Mouse (Mus musculus): Measurements from ENCODE around the gene Rgs21.
A peak's percentile ranks its signal among the peaks of the same experiment; 100 is the strongest.

Gene Rgs21

GRCm38 (mm10) chr1:144567567-144567966 is at the start of gene Rgs21:
Rgs21 (minus strand) TSS chr1:144567667.
- DNase-seq (ENCODE audit: low spot score), result no peak

DNA sequence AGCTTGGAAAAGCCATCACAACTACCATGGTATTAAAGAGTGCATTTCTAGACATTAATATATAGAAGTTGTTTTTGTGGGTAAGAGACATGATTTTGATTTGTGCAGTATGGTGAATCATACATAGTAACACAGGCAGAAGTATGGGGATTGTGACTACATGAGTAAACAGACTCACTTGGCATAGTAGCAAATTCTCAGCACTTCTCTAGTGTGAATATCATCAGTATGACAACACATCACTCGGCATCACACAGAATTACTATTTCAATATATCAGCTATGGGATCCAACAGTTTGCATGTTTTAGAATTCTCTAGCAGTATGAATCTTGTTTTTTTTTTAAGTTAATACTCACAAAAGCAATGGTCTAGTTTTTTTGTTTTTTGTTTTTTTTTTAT is 36.6 kb upstream of the Rgs21 start:
- no peak for DNase-seq (ENCODE audit: low spot score)

- DNase-seq (ENCODE audit: low spot score), result no peak
These were observed 35.5 kb upstream of the Rgs21 start for GRCm38 (mm10) chr1:144602987-144603386.

DNA sequence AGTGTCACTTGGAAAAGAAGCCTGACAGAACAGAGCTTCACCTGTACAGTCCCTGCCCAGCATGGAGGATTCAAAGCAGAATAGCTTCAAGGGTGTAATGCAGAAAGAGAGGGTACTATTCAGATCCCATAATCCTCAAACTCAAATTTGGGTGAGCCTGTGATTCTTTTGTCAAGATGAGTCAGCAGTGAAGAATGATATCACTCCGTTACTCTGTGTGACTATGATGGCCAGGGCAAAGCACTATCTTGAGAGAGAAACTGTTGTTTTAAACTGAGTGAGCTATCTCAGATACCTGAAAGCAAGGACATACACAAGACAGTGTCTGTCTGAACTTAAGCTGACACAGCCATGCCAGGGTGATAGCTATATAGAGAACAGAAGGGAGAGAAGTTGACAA is 11.9 kb upstream of the Rgs21 start:
- no peak for DNase-seq (ENCODE audit: low spot score)

DNA sequence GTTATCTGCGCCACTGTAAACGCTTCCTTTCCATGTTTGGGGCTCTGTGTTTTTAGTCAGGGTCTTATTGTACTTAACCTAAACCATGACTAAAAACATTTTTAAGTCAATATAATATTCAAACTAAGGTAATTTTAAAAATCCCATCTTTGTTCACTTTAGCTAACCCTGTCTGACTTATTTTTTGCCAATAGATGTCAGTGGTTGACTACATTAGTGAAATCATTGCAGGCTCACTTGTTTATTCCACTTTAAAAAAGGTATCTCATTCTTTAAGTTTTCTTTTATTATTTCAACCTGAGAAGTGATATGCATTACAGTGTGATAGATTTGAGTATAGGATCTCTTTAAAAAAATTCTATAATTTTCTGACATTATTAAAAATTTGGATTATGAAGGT is 5.5 kb upstream of the Rgs21 start:
- no peak for DNase-seq (ENCODE audit: low spot score)

DNA sequence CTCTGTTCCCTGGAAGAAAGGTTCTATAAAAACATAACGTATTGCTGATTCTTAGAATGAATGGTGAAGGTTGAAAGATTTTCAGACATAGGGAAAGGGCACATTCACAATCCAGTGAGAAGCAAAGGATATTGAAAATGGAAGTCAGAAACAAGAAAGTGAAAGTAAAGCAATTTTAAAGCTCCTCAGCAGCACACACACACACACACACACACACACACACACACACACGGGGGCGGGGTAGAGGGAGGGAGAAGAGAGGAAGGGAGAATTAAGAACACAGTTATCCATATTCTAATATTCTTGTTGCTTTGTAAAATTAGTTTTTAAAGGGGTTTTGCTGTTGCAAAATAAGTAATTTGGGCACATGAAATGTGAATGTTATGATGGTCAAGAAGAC is 2.4 kb upstream of the Rgs21 start:
- DNase-seq (ENCODE audit: low spot score), result no peak

DNA sequence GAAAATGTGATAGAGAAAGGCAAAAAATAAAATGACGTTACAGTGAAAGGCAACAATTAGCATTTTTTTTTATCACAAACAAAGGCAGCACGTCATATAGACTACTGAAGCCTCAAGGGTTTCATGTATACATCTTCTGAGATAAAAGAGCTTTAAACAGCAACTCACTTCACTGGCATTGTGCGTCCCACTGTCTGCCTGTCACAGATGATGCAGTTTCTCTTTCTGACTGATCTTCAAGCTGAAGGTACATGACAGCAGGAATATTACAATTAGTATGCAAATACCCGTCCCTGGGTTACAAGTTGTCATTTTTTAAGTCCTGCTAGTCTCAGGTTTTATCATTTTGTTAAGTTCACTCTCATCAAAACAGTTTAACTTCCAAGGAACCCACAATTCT is 22.3 kb downstream of the Rgs21 start:
- no peak for DNase-seq (ENCODE audit: low spot score)

- DNase-seq (ENCODE audit: low spot score), result no peak
These were observed 22.9 kb downstream of the Rgs21 start for GRCm38 (mm10) chr1:144544497-144544961.

- no peak for DNase-seq (ENCODE audit: low spot score)
These were observed 35.7 kb downstream of the Rgs21 start for GRCm38 (mm10) chr1:144531746-144532145.

DNA sequence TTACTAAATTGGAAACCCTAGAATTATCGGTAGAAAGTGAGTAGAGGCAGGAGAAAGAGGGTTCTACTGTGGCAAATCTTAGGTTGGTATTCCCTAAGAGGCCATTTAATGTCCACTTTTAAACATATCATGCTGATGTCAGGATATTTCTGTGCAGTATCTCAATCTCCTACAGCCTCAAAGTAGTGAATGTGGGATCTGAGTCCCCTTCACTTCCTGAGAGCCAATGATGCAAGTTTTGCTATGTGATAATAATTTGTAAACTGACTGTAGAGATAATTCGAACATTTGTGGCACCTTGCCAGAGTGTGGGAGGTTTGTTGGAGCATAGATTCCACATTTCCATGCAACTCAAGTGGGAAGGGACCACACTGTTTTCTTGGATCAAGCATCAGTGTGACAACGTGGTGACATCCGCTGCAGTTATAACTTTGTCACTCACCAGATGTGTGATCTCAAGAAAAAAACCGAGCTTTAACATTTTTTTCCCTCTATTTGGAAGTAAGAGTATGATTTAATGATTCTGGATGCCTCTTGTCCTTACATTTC is 49.5 kb downstream of the Rgs21 start:
- peak; percentile 2 for DNase-seq (ENCODE audit: low spot score)

GRCm38 (mm10) chr1:144502241-144502640 is 65.2 kb downstream of the Rgs21 start:
- DNase-seq (ENCODE audit: low spot score), result peak; percentile 14

- no peak for DNase-seq (ENCODE audit: low spot score)
These were observed 67.0 kb downstream of the Rgs21 start for GRCm38 (mm10) chr1:144500423-144500822.

- DNase-seq (ENCODE audit: low spot score), result no peak
These were observed 67.7 kb downstream of the Rgs21 start for GRCm38 (mm10) chr1:144499719-144500118.

DNA sequence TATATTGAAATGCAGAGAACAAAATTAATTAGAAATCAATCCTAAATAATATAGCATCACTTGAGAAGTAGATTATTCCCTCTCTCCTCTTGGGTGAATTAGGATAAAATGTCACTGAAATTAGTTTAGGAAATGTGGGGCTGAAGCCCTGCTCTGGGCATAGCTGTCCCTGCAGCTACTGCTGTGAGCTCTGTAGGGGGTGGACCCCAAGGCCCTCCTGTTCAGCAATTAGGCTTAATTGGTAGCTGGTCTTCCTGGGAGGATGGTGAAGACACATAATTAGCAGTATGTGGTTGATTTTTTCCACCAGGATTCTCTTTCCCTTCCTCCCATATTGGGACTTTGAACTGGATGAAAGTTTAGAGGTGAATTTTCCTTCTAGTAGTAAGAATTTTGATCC is 68.7 kb downstream of the Rgs21 start:
- DNase-seq (ENCODE audit: low spot score), result no peak

DNA sequence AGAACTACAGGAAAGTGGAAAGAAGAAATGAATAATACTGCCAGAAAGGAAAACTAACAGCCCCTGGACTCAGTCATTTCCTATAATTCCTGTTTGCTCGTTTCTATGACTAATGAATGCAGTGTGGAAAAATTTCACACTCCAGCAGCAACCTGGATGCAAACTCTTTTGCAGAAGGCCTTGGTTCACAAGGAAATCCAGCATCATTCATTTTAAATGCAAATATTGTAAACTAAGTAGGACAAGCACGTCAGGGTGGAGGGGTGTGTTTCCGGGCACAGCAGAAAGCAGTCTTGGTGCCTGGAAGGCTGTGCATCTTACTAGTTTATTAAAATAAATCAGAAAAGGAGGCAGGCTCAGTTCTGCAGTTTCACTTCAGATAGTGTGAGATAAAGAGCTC is 69.4 kb downstream of the Rgs21 start:
- DNase-seq (ENCODE audit: low spot score), result no peak

DNA sequence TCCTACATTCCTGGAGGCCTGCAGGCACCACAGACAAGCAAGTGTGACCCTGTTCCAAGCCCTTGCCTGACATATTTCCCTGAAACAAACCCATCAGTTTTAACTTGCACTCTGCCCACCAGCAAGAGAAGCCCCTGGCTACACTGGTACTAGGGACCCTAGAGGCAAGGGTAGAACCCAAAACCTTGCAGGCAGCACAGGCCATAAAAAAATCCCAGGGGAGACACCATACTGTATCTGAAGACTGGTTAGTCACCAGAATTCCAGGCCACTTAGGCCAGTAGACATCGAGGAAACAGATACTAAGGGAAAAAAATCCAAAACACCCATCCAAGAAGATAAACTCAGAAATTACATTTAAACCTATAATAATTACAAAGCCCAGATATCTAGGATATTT is 74.1 kb downstream of the Rgs21 start:
- DNase-seq (ENCODE audit: low spot score), result no peak

DNA sequence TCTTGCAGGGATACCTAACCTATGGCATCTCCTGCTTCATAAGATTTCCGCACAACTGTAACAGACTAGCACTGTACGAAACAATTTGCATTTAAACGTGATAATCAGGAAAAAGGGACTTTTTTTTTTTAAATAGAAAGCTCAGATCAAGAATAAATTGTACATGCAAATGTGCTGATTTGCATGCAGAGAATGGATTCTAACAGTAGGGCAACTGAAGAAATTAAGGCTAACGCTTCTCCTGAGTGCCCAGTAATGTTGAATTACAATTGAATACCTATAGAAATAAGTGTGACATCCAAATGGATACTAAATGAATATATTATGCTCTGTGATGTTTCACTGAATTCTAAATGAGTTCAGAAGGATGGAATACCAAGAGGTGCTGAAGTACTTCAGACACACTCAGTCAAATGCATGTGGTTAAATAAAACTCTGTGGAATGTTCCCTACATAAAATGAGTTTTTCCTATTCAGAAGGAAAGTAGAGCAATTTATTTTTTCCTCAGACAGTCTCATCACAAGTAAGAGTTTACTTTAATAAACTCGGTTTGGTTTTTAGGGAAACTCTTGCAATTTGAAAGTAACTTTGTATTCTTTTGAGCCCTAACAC is 79.1 kb downstream of the Rgs21 start:
- DNase-seq (ENCODE audit: low spot score), result no peak
